Mouse (Mus musculus): ENCODE results near the gene Coa3. TPM values are rescaled to one million over a fixed set of nuclear protein-coding genes. Genes with fewer than 3 reads are reported as not detected.

Gene Coa3
- total and polyA plus RNA-seq, 2 experiments from 2014 or later = 146 to 214 TPM

- Histone ChIP-seq H3K4me3 (ENCODE audit: low read length) (no peak overlapping the region), H3K4me1 (ENCODE audit: insufficient read depth, low read length) (no peaks in the 10 kb centered on the region), H3K27me3 (ENCODE audit: insufficient read depth, low read length) (no peaks in the 10 kb centered on the region), H3K9ac (replicated peaks; ENCODE audit: low read length) (no peak overlapping the region), H3K9me3 (ENCODE audit: low read length) (no peaks in the 10 kb centered on the region), H3K27ac (no peak overlapping the region), H3K4me2 (ENCODE audit: low read depth, low read length) (no peak overlapping the region), H3K36me3 (ENCODE audit: insufficient read depth, low read length) (peaks cover 25% of the 10 kb centered on the region)
- WGBS = 84% methylated on average over 9 of the region's 9 CpGs
- DNase-seq (ENCODE audit: low spot score) = no peak
- TF ChIP-seq CTCF (IDR thresholded peaks at IDR 0.05; ENCODE audit: low read depth) = no peak
- ATAC-seq = no peak
Observed at GRCm38 (mm10) chr11:101287306-101287705, 8.4 kb upstream of the Coa3 start.

GRCm38 (mm10) chr11:101283805-101284204 lies 4.9 kb upstream of the Coa3 start:
- Histone ChIP-seq H3K27me3 (ENCODE audit: insufficient read depth, low read length) (no peaks in the 10 kb centered on the region), H3K4me3 (ENCODE audit: low read length) (no peak overlapping the region), H3K9me3 (ENCODE audit: low read length) (no peaks in the 10 kb centered on the region), H3K36me3 (ENCODE audit: insufficient read depth, low read length) (peaks cover 6% of the 10 kb centered on the region), H3K4me1 (ENCODE audit: insufficient read depth, low read length) (no peaks in the 10 kb centered on the region), H3K4me2 (ENCODE audit: low read depth, low read length) (no peak overlapping the region), H3K27ac (no peak overlapping the region), H3K9ac (replicated peaks; ENCODE audit: low read length) (no peak overlapping the region)
- DNase-seq (ENCODE audit: low spot score) (no peak), ATAC-seq (no peak)
- 57% methylated on average over 4 of the region's 4 CpGs for whole genome bisulfite sequencing
- no peak for TF ChIP-seq CTCF (IDR thresholded peaks at IDR 0.05; ENCODE audit: low read depth)

GRCm38 (mm10) chr11:101282896-101283295 lies 4.0 kb upstream of the Coa3 start:
- H3K36me3 ChIP-seq (ENCODE audit: insufficient read depth, low read length) = peaks cover 4% of the 10 kb centered on the region; the same call in 1 of the 2 replicates
- H3K27me3 ChIP-seq (ENCODE audit: insufficient read depth, low read length) = no peaks in the 10 kb centered on the region
- H3K9ac ChIP-seq (replicated peaks; ENCODE audit: low read length) = no peak overlapping the region
- no peak overlapping the region for H3K4me2 ChIP-seq (ENCODE audit: low read depth, low read length)
- no peak for ATAC-seq
- H3K4me1 ChIP-seq (ENCODE audit: insufficient read depth, low read length) = peaks cover 4% of the 10 kb centered on the region
- TF ChIP-seq CTCF (IDR thresholded peaks at IDR 0.05; ENCODE audit: low read depth) = no peak
- H3K27ac ChIP-seq = no peak overlapping the region
- WGBS = 34% methylated on average over 5 of the region's 5 CpGs
- H3K4me3 ChIP-seq (ENCODE audit: low read length) = no peak overlapping the region
- H3K9me3 ChIP-seq (ENCODE audit: low read length) = no peaks in the 10 kb centered on the region
- DNase-seq (ENCODE audit: low spot score) = no peak

- Histone ChIP-seq H3K9me3 (ENCODE audit: low read length) (no peaks in the 10 kb centered on the region), H3K9ac (replicated peaks; ENCODE audit: low read length) (no peak overlapping the region), H3K4me1 (ENCODE audit: insufficient read depth, low read length) (peaks cover 18% of the 10 kb centered on the region), H3K27ac (no peak overlapping the region), H3K4me3 (ENCODE audit: low read length) (no peak overlapping the region), H3K36me3 (ENCODE audit: insufficient read depth, low read length) (no peaks in the 10 kb centered on the region), H3K4me2 (ENCODE audit: low read depth, low read length) (no peak overlapping the region), H3K27me3 (ENCODE audit: insufficient read depth, low read length) (no peaks in the 10 kb centered on the region)
- 42% methylated on average over 7 of the region's 7 CpGs for WGBS
- ATAC-seq (no peak), DNase-seq (ENCODE audit: low spot score) (no peak)
- TF ChIP-seq CTCF (IDR thresholded peaks at IDR 0.05; ENCODE audit: low read depth) = no peak
Observed at GRCm38 (mm10) chr11:101280837-101281236, 1.9 kb upstream of the Coa3 start.

- peak; percentile 16; the same call in 1 of the 2 replicates for ATAC-seq
- Histone ChIP-seq H3K27ac (no peak overlapping the region), H3K4me3 (ENCODE audit: low read length) (peak overlapping the region; percentile 65), H3K4me2 (ENCODE audit: low read depth, low read length) (peak overlapping the region; percentile 69), H3K36me3 (ENCODE audit: insufficient read depth, low read length) (no peaks in the 10 kb centered on the region), H3K27me3 (ENCODE audit: insufficient read depth, low read length) (no peaks in the 10 kb centered on the region), H3K9ac (replicated peaks; ENCODE audit: low read length) (no peak overlapping the region), H3K9me3 (ENCODE audit: low read length) (no peaks in the 10 kb centered on the region), H3K4me1 (ENCODE audit: insufficient read depth, low read length) (peaks cover 18% of the 10 kb centered on the region)
- TF ChIP-seq CTCF (IDR thresholded peaks at IDR 0.05; ENCODE audit: low read depth) = no peak
- no peak for DNase-seq (ENCODE audit: low spot score)
- WGBS = 61% methylated on average over 14 of the region's 14 CpGs
Observed at GRCm38 (mm10) chr11:101279193-101279569, 267 bp upstream of the Coa3 start.

- peaks cover 18% of the 10 kb centered on the region for H3K4me1 ChIP-seq (ENCODE audit: insufficient read depth, low read length)
- ATAC-seq (no peak), DNase-seq (ENCODE audit: low spot score) (no peak)
- H3K4me2 ChIP-seq (ENCODE audit: low read depth, low read length) = peak overlapping the region; percentile 69
- H3K27ac ChIP-seq = no peak overlapping the region
- H3K27me3 ChIP-seq (ENCODE audit: insufficient read depth, low read length) = no peaks in the 10 kb centered on the region
- TF ChIP-seq CTCF (IDR thresholded peaks at IDR 0.05; ENCODE audit: low read depth) = no peak
- no peaks in the 10 kb centered on the region for H3K9me3 ChIP-seq (ENCODE audit: low read length)
- peak overlapping the region; percentile 77 for H3K9ac ChIP-seq (replicated peaks; ENCODE audit: low read length)
- H3K36me3 ChIP-seq (ENCODE audit: insufficient read depth, low read length) = no peaks in the 10 kb centered on the region
- WGBS = 67% methylated on average over 12 of the region's 12 CpGs
- peak overlapping the region; percentile 65 for H3K4me3 ChIP-seq (ENCODE audit: low read length)
Observed at GRCm38 (mm10) chr11:101277381-101278222, 1.3 kb downstream of the Coa3 start.

Data from hindbrain, postnatal 0 days (tissue).